Mouse (Mus musculus): Measurements from ENCODE around the gene Pdilt. TPM values are rescaled to one million over a fixed set of nuclear protein-coding genes. Genes with fewer than 3 reads are reported as not detected.
"Not testable (repeated sequence)": the region's sequence is repeated elsewhere in the genome, so short reads cannot be mapped to it uniquely, and the experiment has no call there.

The Pdilt gene
- not detected in 2 replicates for polyA plus RNA-seq (2014; fragmentation: Nextera tagmentation; extraction: Ambion mirVana)

DNA sequence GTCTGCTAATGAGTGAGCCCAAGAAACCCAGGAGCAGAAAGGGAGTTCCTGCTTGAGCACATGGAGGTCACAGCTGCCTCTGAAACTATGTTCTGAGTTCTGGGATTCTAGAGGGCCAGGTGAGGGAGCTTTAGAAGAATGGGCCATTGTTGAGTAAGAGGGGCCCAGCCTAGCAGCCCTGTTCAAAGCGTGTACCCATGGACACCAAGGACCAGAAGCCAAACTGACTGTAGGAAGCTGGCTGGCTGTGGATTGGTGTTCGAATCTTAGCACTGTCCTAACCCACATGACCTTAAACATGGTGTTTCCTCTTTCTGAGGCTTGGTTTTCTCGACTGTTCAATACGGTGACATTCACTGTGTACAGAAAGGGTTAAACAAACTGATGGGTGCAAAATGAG, at the start of gene Pdilt:
Gene Pdilt, minus strand, starts transcription at position 101 of the 400 bp plus-strand sequence.
- H3K27me3 ChIP-seq (replicated peaks; ENCODE audit: control insufficient read depth, insufficient read depth, low read length) = no peaks in the 10 kb centered on the region
- 52% methylated on average over 4 of the region's 4 CpGs for WGBS
- no peak for DNase-seq (ENCODE audit: low spot score)
- no peaks in the 10 kb centered on the region for H3K9me3 ChIP-seq (ENCODE audit: control insufficient read depth, low read length)
- no peak within 1 kb of the TSS for H3K4me3 ChIP-seq (ENCODE audit: low read depth, low read length)
- H3K4me2 ChIP-seq (ENCODE audit: low read depth, low read length) = no peak within 1 kb of the TSS
- no peak within 1 kb of the TSS for H3K9ac ChIP-seq (ENCODE audit: low read depth, low read length)
- no peak within 1 kb of the TSS for H3K27ac ChIP-seq (replicated peaks; ENCODE audit: low read depth, low read length)
- H3K4me1 ChIP-seq (ENCODE audit: control insufficient read depth, insufficient read depth, low read length) = no peaks in the 10 kb centered on the region
- ATAC-seq (ENCODE audit: low read depth) = no peak
- no peaks in the 10 kb centered on the region for H3K36me3 ChIP-seq (ENCODE audit: control insufficient read depth, insufficient read depth, low read length)

DNA sequence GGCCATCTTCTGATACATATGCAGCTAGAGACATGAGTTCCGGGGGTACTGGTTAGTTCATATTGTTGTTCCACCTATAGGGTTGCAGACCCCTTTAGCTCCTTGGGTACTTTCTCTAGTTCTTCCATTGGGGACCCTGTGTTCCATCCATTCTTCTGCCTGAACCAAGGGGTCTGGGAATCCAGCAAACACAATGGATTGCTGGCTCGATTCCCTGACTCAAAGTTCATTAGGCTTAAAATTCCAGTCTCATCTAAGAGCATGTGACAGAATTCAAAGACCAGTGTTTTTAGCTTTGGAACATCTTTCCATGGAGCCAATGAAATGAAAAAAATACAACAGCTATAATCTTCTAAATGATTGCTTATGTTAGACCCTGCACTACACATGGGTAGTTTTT, 39.2 kb upstream of the Pdilt start:
- 89% methylated on average over 2 of the region's 2 CpGs for WGBS
- H3K36me3 ChIP-seq (ENCODE audit: control insufficient read depth, insufficient read depth, low read length); H3K9ac ChIP-seq (ENCODE audit: low read depth, low read length); ATAC-seq (ENCODE audit: low read depth); H3K4me1 ChIP-seq (ENCODE audit: control insufficient read depth, insufficient read depth, low read length); DNase-seq (ENCODE audit: low spot score); H3K27me3 ChIP-seq (replicated peaks; ENCODE audit: control insufficient read depth, insufficient read depth, low read length); H3K9me3 ChIP-seq (ENCODE audit: control insufficient read depth, low read length); H3K4me2 ChIP-seq (ENCODE audit: low read depth, low read length); H3K27ac ChIP-seq (replicated peaks; ENCODE audit: low read depth, low read length); H3K4me3 ChIP-seq (ENCODE audit: low read depth, low read length): not testable (repeated sequence)

DNA sequence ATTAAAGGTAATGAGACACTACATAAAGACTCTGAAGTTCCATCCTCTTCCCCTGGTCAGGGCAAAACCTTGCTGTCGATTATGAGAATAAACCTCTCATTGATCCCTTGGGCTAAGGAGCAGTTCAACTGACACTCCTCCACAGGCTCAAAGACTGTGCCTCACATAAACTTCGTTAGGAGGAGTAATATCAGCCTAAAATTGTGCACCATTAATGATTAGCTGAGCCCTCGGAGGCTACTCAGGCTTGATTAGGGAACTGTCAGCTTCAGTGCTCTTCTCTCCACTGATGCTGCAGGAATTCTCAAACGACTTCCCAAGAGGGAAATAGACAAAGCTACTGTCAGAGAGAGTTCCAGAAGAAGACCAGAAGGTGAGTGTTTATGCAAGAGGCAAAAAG, 38.2 kb upstream of the Pdilt start:
- Histone ChIP-seq H3K4me1 (ENCODE audit: control insufficient read depth, insufficient read depth, low read length) (no peaks in the 10 kb centered on the region), H3K27me3 (replicated peaks; ENCODE audit: control insufficient read depth, insufficient read depth, low read length) (no peaks in the 10 kb centered on the region), H3K9me3 (ENCODE audit: control insufficient read depth, low read length) (no peaks in the 10 kb centered on the region), H3K9ac (ENCODE audit: low read depth, low read length) (no peak overlapping the region), H3K4me2 (ENCODE audit: low read depth, low read length) (no peak overlapping the region), H3K4me3 (ENCODE audit: low read depth, low read length) (no peak overlapping the region), H3K27ac (replicated peaks; ENCODE audit: low read depth, low read length) (no peak overlapping the region), H3K36me3 (ENCODE audit: control insufficient read depth, insufficient read depth, low read length) (no peaks in the 10 kb centered on the region)
- no peak for DNase-seq (ENCODE audit: low spot score)
- 43% methylated on average over 4 of the region's 4 CpGs for WGBS
- ATAC-seq (ENCODE audit: low read depth) = no peak

DNA sequence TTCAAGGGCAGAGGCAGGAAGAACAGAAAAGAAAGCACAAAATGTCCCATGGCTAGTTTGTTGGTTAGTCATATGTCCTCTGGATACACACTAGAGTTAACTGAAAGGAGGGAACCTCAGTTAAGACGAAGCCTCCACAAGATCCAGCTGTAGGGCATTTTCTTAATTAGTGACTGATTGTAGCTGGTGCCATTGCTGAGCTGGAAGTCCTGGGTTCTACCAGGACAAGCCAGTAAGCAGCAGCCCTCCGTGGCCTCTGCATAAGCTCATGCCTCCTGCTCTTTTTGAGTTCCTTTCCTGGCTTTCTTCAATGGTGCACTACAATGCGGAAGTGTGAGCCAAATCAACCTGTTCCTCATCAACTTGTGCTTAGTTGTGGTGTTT, 37.2 kb upstream of the Pdilt start:
- DNase-seq (ENCODE audit: low spot score) (no peak), ATAC-seq (ENCODE audit: low read depth) (no peak)
- H3K4me1 ChIP-seq (ENCODE audit: control insufficient read depth, insufficient read depth, low read length) = no peaks in the 10 kb centered on the region
- H3K4me2 ChIP-seq (ENCODE audit: low read depth, low read length) = no peak overlapping the region
- 79% methylated on average over 3 of the region's 3 CpGs for WGBS
- H3K9ac ChIP-seq (ENCODE audit: low read depth, low read length) = no peak overlapping the region
- H3K4me3 ChIP-seq (ENCODE audit: low read depth, low read length) = no peak overlapping the region
- no peak overlapping the region for H3K27ac ChIP-seq (replicated peaks; ENCODE audit: low read depth, low read length)
- H3K9me3 ChIP-seq (ENCODE audit: control insufficient read depth, low read length) = no peaks in the 10 kb centered on the region
- H3K27me3 ChIP-seq (replicated peaks; ENCODE audit: control insufficient read depth, insufficient read depth, low read length) = no peaks in the 10 kb centered on the region
- H3K36me3 ChIP-seq (ENCODE audit: control insufficient read depth, insufficient read depth, low read length) = no peaks in the 10 kb centered on the region

DNA sequence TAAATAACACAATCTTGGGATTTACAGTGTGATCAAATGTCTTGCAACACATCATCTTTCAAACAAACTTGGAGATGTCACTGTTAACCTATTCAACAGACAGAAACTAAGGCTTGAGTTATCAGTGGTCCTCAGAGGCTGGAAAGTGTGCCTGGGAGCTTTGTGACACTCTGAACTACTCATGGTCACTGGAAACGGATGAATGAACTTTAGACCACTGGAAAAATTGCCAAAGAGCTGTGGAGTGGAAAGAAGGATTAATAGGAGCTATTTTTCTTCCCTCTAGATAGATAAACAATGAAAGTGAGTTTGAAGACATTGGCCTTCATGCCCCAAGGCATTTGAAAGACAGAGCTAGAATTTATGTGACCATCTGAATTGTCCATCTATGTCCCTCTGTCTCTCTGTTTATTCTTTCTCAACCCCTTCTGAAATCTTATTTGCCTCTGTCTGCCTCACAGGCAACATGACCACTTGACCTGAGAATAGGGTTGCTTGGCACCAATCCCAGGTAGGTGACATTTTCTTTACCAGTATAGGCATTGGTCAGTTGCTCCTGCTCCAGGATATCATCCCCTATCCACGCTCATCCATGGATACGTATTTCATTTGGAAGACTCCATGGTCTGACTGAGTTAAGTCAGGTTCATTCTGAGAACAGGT, 36.6 kb upstream of the Pdilt start:
- Histone ChIP-seq H3K4me3 (ENCODE audit: low read depth, low read length) (no peak overlapping the region), H3K9ac (ENCODE audit: low read depth, low read length) (no peak overlapping the region), H3K4me2 (ENCODE audit: low read depth, low read length) (no peak overlapping the region), H3K27ac (replicated peaks; ENCODE audit: low read depth, low read length) (no peak overlapping the region), H3K27me3 (replicated peaks; ENCODE audit: control insufficient read depth, insufficient read depth, low read length) (no peaks in the 10 kb centered on the region), H3K4me1 (ENCODE audit: control insufficient read depth, insufficient read depth, low read length) (no peaks in the 10 kb centered on the region), H3K9me3 (ENCODE audit: control insufficient read depth, low read length) (no peaks in the 10 kb centered on the region), H3K36me3 (ENCODE audit: control insufficient read depth, insufficient read depth, low read length) (no peaks in the 10 kb centered on the region)
- no peak for ATAC-seq (ENCODE audit: low read depth)
- 82% methylated on average over 3 of the region's 3 CpGs for WGBS
- DNase-seq (ENCODE audit: low spot score) = no peak

DNA sequence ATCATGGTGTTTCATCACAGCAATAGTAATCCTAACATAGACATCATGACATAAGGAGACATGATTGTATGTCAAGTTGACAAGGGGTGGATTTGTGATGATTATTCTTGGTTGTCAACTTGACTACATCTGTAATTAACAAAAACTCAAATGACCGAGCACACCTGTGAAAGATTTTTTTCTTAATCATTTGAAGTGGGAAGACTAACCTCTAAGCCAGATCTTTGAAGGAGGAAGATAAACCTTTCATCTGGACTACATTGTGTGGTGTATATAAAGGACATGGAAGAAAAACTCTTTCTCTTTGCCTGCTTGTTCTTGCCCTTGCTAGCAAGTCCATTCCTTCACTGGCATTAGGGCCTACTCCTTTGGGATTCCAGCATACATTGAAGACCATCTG, 30.8 kb upstream of the Pdilt start, which contains the start of gene Acsm2:
Gene Acsm2, plus strand, starts transcription at position 301 of the 400 bp plus-strand sequence.
- Histone ChIP-seq H3K9ac (ENCODE audit: low read depth, low read length) (no peak within 1 kb of the TSS), H3K36me3 (ENCODE audit: control insufficient read depth, insufficient read depth, low read length) (no peaks in the 10 kb centered on the region), H3K4me1 (ENCODE audit: control insufficient read depth, insufficient read depth, low read length) (no peaks in the 10 kb centered on the region), H3K27me3 (replicated peaks; ENCODE audit: control insufficient read depth, insufficient read depth, low read length) (no peaks in the 10 kb centered on the region), H3K4me3 (ENCODE audit: low read depth, low read length) (no peak within 1 kb of the TSS), H3K4me2 (ENCODE audit: low read depth, low read length) (no peak within 1 kb of the TSS), H3K27ac (replicated peaks; ENCODE audit: low read depth, low read length) (no peak within 1 kb of the TSS), H3K9me3 (ENCODE audit: control insufficient read depth, low read length) (no peaks in the 10 kb centered on the region)
- WGBS = 67% methylated on average over 1 of the region's 1 CpGs
- ATAC-seq (ENCODE audit: low read depth) = no peak
- no peak for DNase-seq (ENCODE audit: low spot score)

DNA sequence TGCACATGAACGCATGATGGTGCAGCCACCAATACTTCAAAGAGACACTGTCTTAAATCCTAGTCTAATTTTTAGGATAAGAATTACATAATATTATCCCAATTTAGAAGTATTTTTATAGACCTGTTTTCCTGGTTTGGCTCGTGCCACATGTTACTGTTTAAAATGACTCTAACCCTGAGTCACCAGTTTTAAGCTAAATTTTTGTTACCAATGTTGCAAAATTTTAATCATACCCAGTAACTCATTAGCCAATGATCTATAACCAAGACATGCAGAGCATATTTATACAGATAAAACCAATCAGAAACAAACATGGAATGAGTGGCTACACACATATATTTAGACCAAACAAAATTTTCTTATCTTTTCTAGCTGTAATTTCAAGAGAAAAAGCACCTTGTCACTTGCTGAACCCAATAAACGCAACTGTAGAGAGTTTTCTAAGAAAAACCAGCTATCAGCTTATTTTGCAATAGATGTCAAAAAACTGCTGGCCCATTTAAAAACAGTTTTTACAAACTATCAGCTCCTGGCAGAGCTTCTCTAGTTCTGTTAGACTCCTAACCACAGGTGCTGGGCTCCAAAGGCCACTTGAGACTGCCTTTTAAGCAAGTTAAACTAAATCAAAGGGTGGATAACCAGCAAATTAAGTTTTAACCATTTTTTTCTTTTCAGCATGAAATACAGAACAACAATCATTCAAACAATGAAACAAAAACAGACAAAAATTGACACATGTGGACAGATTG, 27.4 kb upstream of the Pdilt start:
- no peak for DNase-seq (ENCODE audit: low spot score)
- WGBS = 85% methylated on average over 3 of the region's 3 CpGs
- H3K9me3 ChIP-seq (ENCODE audit: control insufficient read depth, low read length) = no peaks in the 10 kb centered on the region
- no peaks in the 10 kb centered on the region for H3K4me1 ChIP-seq (ENCODE audit: control insufficient read depth, insufficient read depth, low read length)
- no peak overlapping the region for H3K27ac ChIP-seq (replicated peaks; ENCODE audit: low read depth, low read length)
- no peaks in the 10 kb centered on the region for H3K27me3 ChIP-seq (replicated peaks; ENCODE audit: control insufficient read depth, insufficient read depth, low read length)
- ATAC-seq (ENCODE audit: low read depth) = no peak
- H3K4me3 ChIP-seq (ENCODE audit: low read depth, low read length) = no peak overlapping the region
- no peaks in the 10 kb centered on the region for H3K36me3 ChIP-seq (ENCODE audit: control insufficient read depth, insufficient read depth, low read length)
- H3K4me2 ChIP-seq (ENCODE audit: low read depth, low read length) = no peak overlapping the region
- no peak overlapping the region for H3K9ac ChIP-seq (ENCODE audit: low read depth, low read length)

DNA sequence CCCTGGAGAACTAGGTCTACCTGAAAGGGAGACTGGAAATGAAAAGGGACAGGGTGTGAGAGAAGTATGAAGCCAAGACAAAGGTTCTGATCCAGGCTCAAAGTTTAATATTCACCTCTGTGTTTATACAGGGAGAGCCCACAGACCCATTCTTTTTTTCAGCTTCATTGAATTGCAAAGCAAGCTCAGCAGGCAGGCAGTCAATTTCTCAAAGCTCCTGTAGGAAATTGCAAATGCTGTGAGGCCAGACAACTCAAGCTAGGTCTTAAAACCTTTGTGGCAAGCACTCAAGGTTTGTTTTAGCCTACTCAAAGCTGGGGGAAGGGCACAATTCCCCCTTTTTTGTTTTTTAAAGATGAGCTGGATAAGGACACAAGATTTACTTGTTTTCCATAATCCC, 22.3 kb upstream of the Pdilt start:
- no peak overlapping the region for H3K9ac ChIP-seq (ENCODE audit: low read depth, low read length)
- no peak overlapping the region for H3K4me3 ChIP-seq (ENCODE audit: low read depth, low read length)
- no peaks in the 10 kb centered on the region for H3K36me3 ChIP-seq (ENCODE audit: control insufficient read depth, insufficient read depth, low read length)

DNA sequence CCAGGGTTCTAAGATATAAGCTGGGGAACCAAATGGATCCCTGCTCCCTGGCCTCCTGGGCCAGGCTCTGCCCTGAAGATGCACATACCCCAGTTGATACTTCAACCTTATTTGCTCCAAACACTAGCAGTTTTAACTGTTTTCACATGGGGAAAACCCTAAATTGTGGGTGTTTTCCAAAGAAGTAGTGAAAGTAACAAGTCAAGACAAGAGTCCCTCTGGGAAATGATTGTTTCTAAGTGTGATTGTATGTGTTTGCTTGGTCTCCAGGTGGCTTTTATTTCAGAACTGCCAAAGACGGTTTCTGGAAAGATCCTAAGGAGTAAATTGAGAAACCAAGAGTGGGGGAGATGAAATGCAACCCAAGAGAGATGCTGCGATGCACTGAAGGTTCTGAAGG, 19.2 kb upstream of the Pdilt start:
- WGBS = 70% methylated on average over 2 of the region's 2 CpGs

More for the DNA sequence above, 22.3 kb upstream of the Pdilt start:
- H3K4me2 ChIP-seq (ENCODE audit: low read depth, low read length) = no peak overlapping the region
- no peak overlapping the region for H3K27ac ChIP-seq (replicated peaks; ENCODE audit: low read depth, low read length)
- DNase-seq (ENCODE audit: low spot score) (no peak), ATAC-seq (ENCODE audit: low read depth) (no peak)
- no peaks in the 10 kb centered on the region for H3K27me3 ChIP-seq (replicated peaks; ENCODE audit: control insufficient read depth, insufficient read depth, low read length)
- no peaks in the 10 kb centered on the region for H3K4me1 ChIP-seq (ENCODE audit: control insufficient read depth, insufficient read depth, low read length)
- H3K9me3 ChIP-seq (ENCODE audit: control insufficient read depth, low read length) = no peaks in the 10 kb centered on the region

More for the DNA sequence above, 19.2 kb upstream of the Pdilt start:
- H3K27ac ChIP-seq (replicated peaks; ENCODE audit: low read depth, low read length) = no peak overlapping the region
- H3K4me3 ChIP-seq (ENCODE audit: low read depth, low read length) = no peak overlapping the region
- H3K27me3 ChIP-seq (replicated peaks; ENCODE audit: control insufficient read depth, insufficient read depth, low read length) = no peaks in the 10 kb centered on the region
- no peak overlapping the region for H3K9ac ChIP-seq (ENCODE audit: low read depth, low read length)
- DNase-seq (ENCODE audit: low spot score) (no peak), ATAC-seq (ENCODE audit: low read depth) (no peak)
- H3K4me2 ChIP-seq (ENCODE audit: low read depth, low read length) = no peak overlapping the region
- H3K9me3 ChIP-seq (ENCODE audit: control insufficient read depth, low read length) = no peaks in the 10 kb centered on the region
- no peaks in the 10 kb centered on the region for H3K36me3 ChIP-seq (ENCODE audit: control insufficient read depth, insufficient read depth, low read length)
- no peaks in the 10 kb centered on the region for H3K4me1 ChIP-seq (ENCODE audit: control insufficient read depth, insufficient read depth, low read length)

Measured in embryonic facial prominence, embryonic 14.5 days (tissue).